Mouse (Mus musculus): Measurements from ENCODE around the gene Arpp21.

Arpp21 gene

GRCm38 (mm10) chr9:112177569-112177968, 58.2 kb downstream of the Arpp21 start:
- DNase-seq = no peak

- DNase-seq = no peak
Observed at GRCm38 (mm10) chr9:112176317-112176716, 59.4 kb downstream of the Arpp21 start.

GRCm38 (mm10) chr9:112174407-112175357, 61.1 kb downstream of the Arpp21 start:
- peak; percentile 38 for DNase-seq

GRCm38 (mm10) chr9:112173778-112174177, 62.0 kb downstream of the Arpp21 start:
- no peak for DNase-seq

- DNase-seq = no peak
Observed at GRCm38 (mm10) chr9:112164677-112165076, 71.1 kb downstream of the Arpp21 start.

- DNase-seq = no peak
Observed at GRCm38 (mm10) chr9:112160981-112161380, 74.8 kb downstream of the Arpp21 start.

GRCm38 (mm10) chr9:112153972-112154371, 81.8 kb downstream of the Arpp21 start:
- DNase-seq = no peak

- DNase-seq = no peak
Observed at GRCm38 (mm10) chr9:112152762-112153161, 83.0 kb downstream of the Arpp21 start.

- no peak for DNase-seq
Observed at GRCm38 (mm10) chr9:112151177-112151576, 84.6 kb downstream of the Arpp21 start.

- no peak for DNase-seq
Observed at GRCm38 (mm10) chr9:112140658-112141057, 95.1 kb downstream of the Arpp21 start.

- DNase-seq = no peak
Observed at GRCm38 (mm10) chr9:112137820-112138219, 97.9 kb downstream of the Arpp21 start.

GRCm38 (mm10) chr9:112130812-112131211, 104.9 kb downstream of the Arpp21 start:
- no peak for DNase-seq

- DNase-seq = no peak
Observed at GRCm38 (mm10) chr9:112124667-112125066, 111.1 kb downstream of the Arpp21 start.

GRCm38 (mm10) chr9:112124184-112124583, 111.6 kb downstream of the Arpp21 start:
- no peak for DNase-seq

- DNase-seq = no peak
Observed at GRCm38 (mm10) chr9:112123421-112123828, 112.3 kb downstream of the Arpp21 start.

GRCm38 (mm10) chr9:112119535-112119934, 116.2 kb downstream of the Arpp21 start:
- no peak for DNase-seq

GRCm38 (mm10) chr9:112119106-112119433, 116.7 kb downstream of the Arpp21 start:
- DNase-seq = no peak

- DNase-seq = no peak
Observed at GRCm38 (mm10) chr9:112118411-112119105, 117.2 kb downstream of the Arpp21 start.

- DNase-seq = no peak
Observed at GRCm38 (mm10) chr9:112117632-112118410, 117.9 kb downstream of the Arpp21 start.

- DNase-seq = peak; percentile 68
Observed at GRCm38 (mm10) chr9:112111610-112112009, 124.1 kb downstream of the Arpp21 start.

GRCm38 (mm10) chr9:112102852-112103192, 132.9 kb downstream of the Arpp21 start:
- DNase-seq = no peak

- DNase-seq = no peak
Observed at GRCm38 (mm10) chr9:112102155-112102851, 133.4 kb downstream of the Arpp21 start.

Data from thymus, postnatal 4 days (tissue).